Mouse (Mus musculus): Measurements from ENCODE around the gene Nhp2.

The Nhp2 gene

GRCm38 (mm10) chr11:51636323-51636684 is 16.8 kb downstream of the Nhp2 start:
- DNase-seq: peak; percentile 78

- DNase-seq: peak; percentile 74
Observed at GRCm38 (mm10) chr11:51637971-51638414, 18.5 kb downstream of the Nhp2 start.

- DNase-seq: no peak
Observed at GRCm38 (mm10) chr11:51638497-51638896, 19.0 kb downstream of the Nhp2 start.

GRCm38 (mm10) chr11:51640748-51641147 is 21.2 kb downstream of the Nhp2 start:
- peak; percentile 71 for DNase-seq

GRCm38 (mm10) chr11:51643202-51643601 is 23.7 kb downstream of the Nhp2 start:
- no peak for DNase-seq

GRCm38 (mm10) chr11:51643761-51644160 is 24.2 kb downstream of the Nhp2 start:
- no peak for DNase-seq

GRCm38 (mm10) chr11:51644217-51644616 is 24.7 kb downstream of the Nhp2 start:
- DNase-seq: no peak

GRCm38 (mm10) chr11:51645293-51645692 is 25.8 kb downstream of the Nhp2 start:
- peak; percentile 55 for DNase-seq

GRCm38 (mm10) chr11:51646245-51646644 is 26.7 kb downstream of the Nhp2 start:
- no peak for DNase-seq

GRCm38 (mm10) chr11:51646751-51647667 is 27.5 kb downstream of the Nhp2 start:
- DNase-seq: peak; percentile 80

GRCm38 (mm10) chr11:51648566-51648965 is 29.0 kb downstream of the Nhp2 start:
- DNase-seq: peak; percentile 71

GRCm38 (mm10) chr11:51649111-51649888 is 29.8 kb downstream of the Nhp2 start:
- DNase-seq: no peak

- DNase-seq: no peak
Observed at GRCm38 (mm10) chr11:51649889-51650199, 30.3 kb downstream of the Nhp2 start.

GRCm38 (mm10) chr11:51650261-51650660 is 30.7 kb downstream of the Nhp2 start:
- no peak for DNase-seq

- peak; percentile 89 for DNase-seq
Observed at GRCm38 (mm10) chr11:51650691-51651515, 31.4 kb downstream of the Nhp2 start, which contains the start of the genes N4bp3 and D930048N14Rik. TSS of gene N4bp3 (minus strand) at chr11:51650842. TSS of gene D930048N14Rik (plus strand) at chr11:51650954.

- DNase-seq: no peak
Observed at GRCm38 (mm10) chr11:51652889-51653418, 33.4 kb downstream of the Nhp2 start.

GRCm38 (mm10) chr11:51653736-51654135 is 34.2 kb downstream of the Nhp2 start:
- DNase-seq: no peak

GRCm38 (mm10) chr11:51654891-51655290 is 35.4 kb downstream of the Nhp2 start:
- no peak for DNase-seq

- DNase-seq: no peak
Observed at GRCm38 (mm10) chr11:51656798-51657521, 37.4 kb downstream of the Nhp2 start.

GRCm38 (mm10) chr11:51658291-51658690 is 38.8 kb downstream of the Nhp2 start:
- DNase-seq: no peak

GRCm38 (mm10) chr11:51658705-51659104 is 39.2 kb downstream of the Nhp2 start:
- DNase-seq: peak; percentile 69

- no peak for DNase-seq
Observed at GRCm38 (mm10) chr11:51661867-51662365, 42.4 kb downstream of the Nhp2 start.
